Mouse (Mus musculus): Measurements from ENCODE around the gene Rad54l2.

- TF ChIP-seq CTCF (IDR thresholded peaks at IDR 0.05; ENCODE audit: low read depth): no peak
- no peak for TF ChIP-seq EP300 (optimal IDR thresholded peaks at IDR 0.05)
Observed at GRCm38 (mm10) chr9:106725435-106725834, 63.6 kb downstream of the Rad54l2 start.
